Mouse (Mus musculus) megakaryocyte, embryonic 14.5 days (primary cell): ENCODE results near the gene Vamp9. TPM values are rescaled to one million over a fixed set of nuclear protein-coding genes. Genes with fewer than 3 reads are reported as not detected.

Experiments
- H3K27me3 ChIP-seq: replicated peaks from 2 replicates; pipeline ENCODE3; 2012; ENCODE audit warnings: inconsistent platforms
- H3K36me3 ChIP-seq: replicated peaks from 2 replicates; pipeline ENCODE3; 2012; ENCODE audit warnings: low read length, inconsistent platforms, mixed read lengths
- H3K4me1 ChIP-seq: 2 replicates; pipeline ENCODE4 v1.6.1; 2012; ENCODE audit warnings: inconsistent platforms
- H3K4me3 ChIP-seq: replicated peaks from 2 replicates; pipeline ENCODE3; 2012; ENCODE audit warnings: moderate library complexity, mild to moderate bottlenecking, inconsistent platforms
- H3K9me3 ChIP-seq: 2 replicates; pipeline ENCODE4 v1.6.1; 2012; ENCODE audit warnings: inconsistent platforms
- FLI1 ChIP-seq: IDR thresholded peaks from 2 replicates; pipeline ENCODE4 v1.6.1; 2012; ENCODE audit warnings: low read length, inconsistent platforms, mixed read lengths
- GATA1 ChIP-seq: IDR thresholded peaks from 3 replicates; pipeline ENCODE4 v1.6.1; 2012; ENCODE audit warnings: mixed read lengths, low read length, inconsistent platforms, borderline replicate concordance
- polyA plus RNA-seq: library from polyadenylated mRNA; stranded (reverse); fragments of >175 nt; gene quantifications from 2 replicates; pipeline ENCODE4 v1.2.3, GENCODE M21; 2012; ENCODE audit warnings: low replicate concordance; ENCODE audit not compliant: insufficient read depth

Vamp9 gene
- polyA plus RNA-seq, 1 experiment, result not detected

GRCm38 (mm10) chr5:99882441-99882840 is 23.6 kb upstream of the Vamp9 start:
- H3K27me3 ChIP-seq, result peaks cover 11% of the 10 kb centered on the region
- H3K36me3 ChIP-seq, result no peaks in the 10 kb centered on the region
- TF ChIP-seq FLI1 (no peak), GATA1 (no peak)
- no peak overlapping the region for H3K4me3 ChIP-seq
- peaks cover 9% of the 10 kb centered on the region for H3K4me1 ChIP-seq
- peaks cover 27% of the 10 kb centered on the region for H3K9me3 ChIP-seq

- no peaks in the 10 kb centered on the region for H3K36me3 ChIP-seq
- peaks cover 9% of the 10 kb centered on the region for H3K4me1 ChIP-seq
- TF ChIP-seq GATA1, result no peak
- TF ChIP-seq FLI1, result no peak
- H3K9me3 ChIP-seq, result peaks cover 26% of the 10 kb centered on the region
- peaks cover 11% of the 10 kb centered on the region for H3K27me3 ChIP-seq
- H3K4me3 ChIP-seq, result no peak overlapping the region
These were observed 22.0 kb upstream of the Vamp9 start for GRCm38 (mm10) chr5:99884035-99884434.

- peaks cover 9% of the 10 kb centered on the region; the same call in 1 of the 2 replicates for H3K9me3 ChIP-seq
- H3K4me3 ChIP-seq, result no peak overlapping the region
- peaks cover 2% of the 10 kb centered on the region for H3K27me3 ChIP-seq
- no peak for TF ChIP-seq GATA1
- TF ChIP-seq FLI1, result no peak
- no peaks in the 10 kb centered on the region for H3K4me1 ChIP-seq
- no peaks in the 10 kb centered on the region for H3K36me3 ChIP-seq
These were observed 18.9 kb upstream of the Vamp9 start for GRCm38 (mm10) chr5:99887133-99887532.

GRCm38 (mm10) chr5:99891516-99892441 is 14.3 kb upstream of the Vamp9 start:
- Histone ChIP-seq H3K27me3 (no peaks in the 10 kb centered on the region), H3K9me3 (no peaks in the 10 kb centered on the region), H3K36me3 (no peaks in the 10 kb centered on the region), H3K4me3 (no peak overlapping the region), H3K4me1 (no peaks in the 10 kb centered on the region)
- TF ChIP-seq FLI1 (no peak), GATA1 (no peak)

- Histone ChIP-seq H3K4me1 (no peaks in the 10 kb centered on the region), H3K36me3 (no peaks in the 10 kb centered on the region), H3K4me3 (no peak overlapping the region), H3K9me3 (no peaks in the 10 kb centered on the region), H3K27me3 (peaks cover 11% of the 10 kb centered on the region)
- TF ChIP-seq GATA1 (no peak), FLI1 (no peak)
These were observed 6.0 kb upstream of the Vamp9 start for GRCm38 (mm10) chr5:99900041-99900440.

GRCm38 (mm10) chr5:99905731-99906130 is 323 bp upstream of the Vamp9 start:
- H3K4me1 ChIP-seq, result 0 out of 2 replicates have a peak, but pooled peaks cover 2% of the 10 kb centered on the region
- no peaks in the 10 kb centered on the region for H3K36me3 ChIP-seq
- TF ChIP-seq GATA1 (no peak), FLI1 (no peak)
- H3K9me3 ChIP-seq, result peaks cover 11% of the 10 kb centered on the region
- H3K27me3 ChIP-seq, result peaks cover 11% of the 10 kb centered on the region
- no peak overlapping the region for H3K4me3 ChIP-seq

- H3K4me1 ChIP-seq, result peaks cover 4% of the 10 kb centered on the region; the same call in 1 of the 2 replicates
- TF ChIP-seq GATA1 (no peak), FLI1 (no peak)
- no peak overlapping the region for H3K4me3 ChIP-seq
- peaks cover 12% of the 10 kb centered on the region for H3K27me3 ChIP-seq
- H3K36me3 ChIP-seq, result no peaks in the 10 kb centered on the region
- peaks cover 8% of the 10 kb centered on the region; the same call in 1 of the 2 replicates for H3K9me3 ChIP-seq
These were observed 9.4 kb downstream of the Vamp9 start for GRCm38 (mm10) chr5:99915494-99915893.

GRCm38 (mm10) chr5:99922033-99922432 is 16.0 kb downstream of the Vamp9 start:
- H3K4me3 ChIP-seq, result no peak overlapping the region
- TF ChIP-seq GATA1, result no peak
- TF ChIP-seq FLI1, result no peak
- peaks cover 4% of the 10 kb centered on the region; the same call in 1 of the 2 replicates for H3K9me3 ChIP-seq
- 0 out of 2 replicates have a peak, but pooled peaks cover 5% of the 10 kb centered on the region for H3K4me1 ChIP-seq
- no peaks in the 10 kb centered on the region for H3K36me3 ChIP-seq
- peaks cover 6% of the 10 kb centered on the region for H3K27me3 ChIP-seq

GRCm38 (mm10) chr5:99927951-99928350 is 21.9 kb downstream of the Vamp9 start:
- H3K9me3 ChIP-seq, result 0 out of 2 replicates have a peak, but pooled peaks cover 3% of the 10 kb centered on the region
- no peak for TF ChIP-seq FLI1
- TF ChIP-seq GATA1, result no peak
- H3K4me1 ChIP-seq, result peaks cover 4% of the 10 kb centered on the region; the same call in 1 of the 2 replicates
- H3K4me3 ChIP-seq, result no peak overlapping the region
- H3K36me3 ChIP-seq, result no peaks in the 10 kb centered on the region
- H3K27me3 ChIP-seq, result peaks cover 8% of the 10 kb centered on the region

GRCm38 (mm10) chr5:99931910-99932309 is 25.9 kb downstream of the Vamp9 start:
- 0 out of 2 replicates have a peak, but pooled peaks cover 3% of the 10 kb centered on the region for H3K9me3 ChIP-seq
- TF ChIP-seq GATA1 (no peak), FLI1 (no peak)

More at GRCm38 (mm10) chr5:99931910-99932309, 25.9 kb downstream of the Vamp9 start:
- Histone ChIP-seq H3K27me3 (peaks cover 10% of the 10 kb centered on the region), H3K4me1 (peaks cover 4% of the 10 kb centered on the region; the same call in 1 of the 2 replicates), H3K4me3 (no peak overlapping the region), H3K36me3 (no peaks in the 10 kb centered on the region)
